Mouse (Mus musculus) heart, embryonic 14.5 days (tissue): ENCODE data around the gene Nell2. TPM values are rescaled to one million over a fixed set of nuclear protein-coding genes. Genes with fewer than 3 reads are reported as not detected.

ENCODE experiments used
- ATAC-seq: fragments of 200-750 bp; cut with Nextera tagmentation; 2 replicates; pipeline ENCODE4 v1.8.0; 2017; ENCODE audit warnings: low read depth, moderate TSS enrichment; ENCODE audit not compliant: insufficient number of reproducible peaks, insufficient read depth, low FRiP score
- H3K27ac ChIP-seq, 2 experiments: fragments of 200-500 bp in 1 of 2; fragments of 300-500 bp in 1 of 2; sonication (generic) in 1 of 2; replicated peaks in 1 of 2; 2 replicates each; pipeline ENCODE4 v1.5.1; 2012 to 2014; ENCODE audit warnings: low read depth in 2 of 2, low read length in 2 of 2, control low read depth in 1 of 2, mild to moderate bottlenecking in 1 of 2, mixed read lengths in 1 of 2; ENCODE audit not compliant: control insufficient read depth in 1 of 2, insufficient read depth in 1 of 2
- H3K27me3 ChIP-seq: fragments of 300-500 bp; sonication (generic); 2 replicates; pipeline ENCODE4 v1.6.1; 2014; ENCODE audit warnings: mild to moderate bottlenecking, low read length, control low read depth; ENCODE audit not compliant: control insufficient read depth, insufficient read depth
- H3K36me3 ChIP-seq: fragments of 300-500 bp; sonication (generic); 2 replicates; pipeline ENCODE4 v1.6.1; 2014; ENCODE audit warnings: mild to moderate bottlenecking, control low read depth, low read length, mixed read lengths; ENCODE audit not compliant: control insufficient read depth, insufficient read depth
- H3K4me1 ChIP-seq, 2 experiments: fragments of 200-500 bp in 1 of 2; fragments of 300-500 bp in 1 of 2; sonication (generic) in 1 of 2; 2 replicates each; pipeline ENCODE4 v1.6.1; 2012 to 2014; ENCODE audit warnings: low read length in 2 of 2, control low read depth in 1 of 2, mixed read lengths in 1 of 2; ENCODE audit not compliant: control insufficient read depth in 2 of 2, insufficient read depth in 2 of 2
- H3K4me2 ChIP-seq: fragments of 300-500 bp; sonication (generic); 2 replicates; pipeline ENCODE4 v1.6.1; 2014; ENCODE audit warnings: mild to moderate bottlenecking, low read length
- H3K4me3 ChIP-seq, 2 experiments: fragments of 200-500 bp in 1 of 2; fragments of 300-500 bp in 1 of 2; sonication (generic) in 1 of 2; 2 replicates each; pipeline ENCODE4 v1.5.1; 2012 to 2014; ENCODE audit warnings: low read length in 2 of 2, mild to moderate bottlenecking in 2 of 2, control low read depth in 1 of 2, low read depth in 1 of 2, moderate library complexity in 1 of 2; ENCODE audit not compliant: control insufficient read depth in 1 of 2, insufficient read depth in 1 of 2
- H3K9ac ChIP-seq: fragments of 300-500 bp; sonication (generic); 2 replicates; pipeline ENCODE4 v1.6.1; 2014; ENCODE audit warnings: mild to moderate bottlenecking, low read length
- H3K9me3 ChIP-seq: fragments of 300-500 bp; sonication (generic); 2 replicates; pipeline ENCODE4 v1.6.1; 2016; ENCODE audit warnings: low read length, control low read depth; ENCODE audit not compliant: control insufficient read depth
- WGBS: fragments of 180-500 bp; shearing (Covaris S2); extraction: QIAGEN DNeasy Blood & Tissue Kit; methylation state at CpG from one replicate; pipeline ENCODE4 v1.1.7; 2014; 5-methylcytosine and 5-hydroxymethylcytosine counted together
- polyA plus RNA-seq: library from polyadenylated mRNA; unstranded; fragments of >200 nt; fragmentation: Nextera tagmentation; extraction: Ambion mirVana; gene quantifications from 2 replicates; pipeline ENCODE4 v1.2.1, GENCODE M21; 2014

The Nell2 gene
- polyA plus RNA-seq, 1 experiment from 2014 or later, result 2.0 TPM

DNA sequence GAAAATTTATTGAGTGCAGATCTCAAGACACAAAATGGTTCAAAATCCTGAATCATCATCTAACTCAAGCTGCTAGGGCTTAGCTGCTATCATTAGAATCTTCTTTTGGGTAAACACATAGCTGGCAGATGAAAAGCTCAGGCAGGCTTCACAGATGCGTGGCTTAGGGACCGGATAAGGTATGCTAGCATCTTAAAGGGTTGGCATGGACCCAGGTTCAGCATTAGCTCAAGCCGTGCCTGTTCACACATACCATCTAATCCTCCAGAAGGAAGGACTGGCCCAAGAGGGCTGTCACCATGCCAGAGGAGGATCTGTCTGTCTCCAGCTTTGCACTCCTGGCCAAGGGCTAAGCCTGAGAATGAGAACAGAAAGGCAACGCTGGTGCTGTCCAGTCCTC is 8.4 kb upstream of the Nell2 start:
- no peaks in the 10 kb centered on the region for H3K27me3 ChIP-seq

DNA sequence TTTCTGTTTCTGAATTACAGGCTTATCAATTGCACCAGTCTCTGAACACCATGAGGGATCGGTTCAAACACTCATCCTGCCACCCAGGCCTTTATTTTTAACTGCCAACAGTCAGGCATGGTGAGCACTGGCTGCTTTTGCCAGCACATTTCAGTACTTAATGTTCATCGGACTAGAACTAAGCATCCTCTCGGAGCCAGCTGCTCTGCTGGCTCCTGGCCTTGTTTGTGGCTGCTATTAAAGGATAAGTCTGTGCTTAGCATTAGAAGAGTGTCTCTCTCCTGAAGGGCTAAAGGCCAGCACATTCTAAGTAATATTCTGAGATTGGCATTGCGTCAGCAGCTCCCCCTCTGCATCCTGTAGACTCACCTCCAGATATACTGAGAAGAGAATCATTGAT is 7.9 kb upstream of the Nell2 start:
- H3K9ac ChIP-seq, result no peak overlapping the region
- 80% methylated on average over 4 of the region's 4 CpGs for WGBS
- no peaks in the 10 kb centered on the region for H3K27me3 ChIP-seq
- no peak overlapping the region for H3K4me2 ChIP-seq
- no peak for ATAC-seq
- 0 out of 2 replicates have a peak, but pooled peaks cover 5% of the 10 kb centered on the region for H3K9me3 ChIP-seq
- no peak overlapping the region for H3K27ac ChIP-seq
- H3K4me1 ChIP-seq, result no peaks in the 10 kb centered on the region
- no peaks in the 10 kb centered on the region for H3K36me3 ChIP-seq
- no peak overlapping the region for H3K4me3 ChIP-seq

More for the DNA sequence above, 8.4 kb upstream of the Nell2 start:
- no peak for ATAC-seq
- WGBS, result 59% methylated on average over 4 of the region's 4 CpGs
- H3K4me1 ChIP-seq, result no peaks in the 10 kb centered on the region
- 0 out of 2 replicates have a peak, but pooled peaks cover 5% of the 10 kb centered on the region for H3K9me3 ChIP-seq
- H3K36me3 ChIP-seq, result no peaks in the 10 kb centered on the region
- no peak overlapping the region for H3K4me2 ChIP-seq
- H3K4me3 ChIP-seq, result no peak overlapping the region
- H3K27ac ChIP-seq, result no peak overlapping the region
- no peak overlapping the region for H3K9ac ChIP-seq

DNA sequence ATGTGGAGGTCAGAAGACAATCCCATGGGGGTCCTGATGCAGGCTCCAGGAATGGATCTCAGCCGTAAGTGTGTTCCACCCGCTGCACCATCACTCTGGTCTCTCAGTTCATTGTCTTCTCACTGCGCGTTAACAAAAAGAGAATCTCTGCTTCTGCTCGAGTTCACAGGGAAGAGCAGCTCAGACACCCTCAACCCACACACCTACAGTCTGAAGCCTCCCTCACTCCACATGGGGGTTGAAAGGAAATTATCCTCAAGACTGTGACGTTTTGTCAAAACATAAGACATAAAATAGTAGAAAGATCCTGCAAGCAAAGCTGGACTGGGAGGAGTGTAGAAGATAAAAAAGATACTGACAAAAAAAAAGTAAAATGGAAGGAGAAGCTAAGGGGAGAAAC is 6.3 kb upstream of the Nell2 start:
- Histone ChIP-seq H3K4me2 (no peak overlapping the region), H3K9ac (no peak overlapping the region), H3K27ac (no peak overlapping the region), H3K4me1 (no peaks in the 10 kb centered on the region), H3K27me3 (no peaks in the 10 kb centered on the region; the same call in 1 of the 2 replicates), H3K9me3 (0 out of 2 replicates have a peak, but pooled peaks cover 4% of the 10 kb centered on the region), H3K36me3 (no peaks in the 10 kb centered on the region), H3K4me3 (no peak overlapping the region)
- ATAC-seq, result no peak
- 71% methylated on average over 6 of the region's 6 CpGs for WGBS

DNA sequence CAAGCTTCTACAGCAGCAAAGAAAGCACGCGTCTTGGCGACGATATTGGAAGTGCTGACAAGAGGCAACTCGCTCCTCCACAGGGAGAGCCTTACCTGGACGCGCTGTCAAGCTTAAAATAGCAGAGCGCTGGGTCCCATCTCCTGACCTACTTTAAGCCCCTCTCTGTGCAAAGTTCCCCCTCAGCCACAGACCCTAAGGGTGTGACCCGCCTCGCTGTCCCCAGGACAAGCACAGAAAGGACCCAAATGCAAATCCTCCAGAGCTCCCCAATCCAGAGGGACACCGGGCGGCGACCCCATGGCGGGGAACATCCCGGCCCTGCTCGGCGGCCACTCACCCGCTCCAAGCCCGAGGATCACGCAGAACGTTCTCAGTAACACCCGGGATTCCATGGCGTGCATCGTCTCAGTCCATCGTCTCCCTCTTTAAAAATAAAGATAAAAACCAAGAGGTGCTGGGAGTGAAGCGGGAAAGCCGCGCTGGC is 855 bp downstream of the Nell2 start:
- Histone ChIP-seq H3K9me3 (no peaks in the 10 kb centered on the region), H3K4me3 (peak overlapping the region; percentile 41 to 50), H3K27me3 (peaks cover 57% of the 10 kb centered on the region), H3K9ac (no peak overlapping the region), H3K36me3 (no peaks in the 10 kb centered on the region), H3K4me1 (peaks cover 4 to 8% of the 10 kb centered on the region in 2 experiments; a peak in 3 of 4 replicates), H3K27ac (no peak overlapping the region), H3K4me2 (peak overlapping the region; percentile 86)
- no peak for ATAC-seq
- under 1% methylated on average over 28 of the region's 28 CpGs for WGBS

DNA sequence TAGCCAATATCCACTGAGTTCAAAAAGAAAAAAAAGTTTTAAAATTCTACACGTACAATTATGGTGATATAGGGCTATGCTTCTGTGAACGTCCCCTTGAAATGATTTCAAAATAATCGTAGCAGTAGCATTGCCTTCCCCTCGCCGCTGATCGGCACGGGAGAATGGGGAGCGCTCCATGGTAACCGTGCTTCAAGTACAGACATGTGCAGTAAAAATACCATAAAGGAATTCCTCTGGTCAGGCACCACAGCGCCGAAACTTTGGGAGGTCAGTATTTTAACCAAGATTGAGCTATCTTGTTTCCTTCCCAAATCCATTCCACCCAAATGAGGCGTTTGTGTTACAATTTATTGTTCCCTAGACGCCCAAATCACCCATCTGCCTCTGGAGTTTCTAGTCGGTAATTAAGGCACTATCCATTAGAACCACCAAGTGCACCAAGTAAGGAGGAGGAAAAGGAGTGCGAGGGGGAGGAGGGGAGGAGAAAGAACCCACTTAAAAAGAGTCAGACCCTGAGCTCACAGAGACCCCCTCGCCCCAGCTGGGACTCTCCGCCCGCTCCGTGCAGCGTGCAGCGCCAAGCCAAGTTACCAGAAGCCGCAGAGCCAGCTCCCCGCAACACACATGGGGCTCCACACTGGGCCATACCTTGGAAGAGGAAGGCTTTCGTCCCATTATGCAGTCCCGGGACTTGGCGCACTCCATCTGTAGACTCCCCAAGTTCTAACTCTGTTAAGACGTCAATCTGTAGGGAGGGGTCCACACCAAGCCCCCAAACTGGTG is 1.5 kb downstream of the Nell2 start:
- no peak overlapping the region for H3K9ac ChIP-seq
- H3K4me3 ChIP-seq, result peak overlapping the region in 1 of 2 experiments; percentile 41; a peak in 2 of 4 replicates
- peak overlapping the region; percentile 86 for H3K4me2 ChIP-seq
- H3K27ac ChIP-seq, result no peak overlapping the region
- peaks cover 4 to 8% of the 10 kb centered on the region in 2 experiments; a peak in 3 of 4 replicates for H3K4me1 ChIP-seq
- H3K27me3 ChIP-seq, result peaks cover 57% of the 10 kb centered on the region
- WGBS, result 6% methylated on average over 27 of the region's 27 CpGs
- ATAC-seq, result no peak
- H3K9me3 ChIP-seq, result no peaks in the 10 kb centered on the region
- no peaks in the 10 kb centered on the region for H3K36me3 ChIP-seq

DNA sequence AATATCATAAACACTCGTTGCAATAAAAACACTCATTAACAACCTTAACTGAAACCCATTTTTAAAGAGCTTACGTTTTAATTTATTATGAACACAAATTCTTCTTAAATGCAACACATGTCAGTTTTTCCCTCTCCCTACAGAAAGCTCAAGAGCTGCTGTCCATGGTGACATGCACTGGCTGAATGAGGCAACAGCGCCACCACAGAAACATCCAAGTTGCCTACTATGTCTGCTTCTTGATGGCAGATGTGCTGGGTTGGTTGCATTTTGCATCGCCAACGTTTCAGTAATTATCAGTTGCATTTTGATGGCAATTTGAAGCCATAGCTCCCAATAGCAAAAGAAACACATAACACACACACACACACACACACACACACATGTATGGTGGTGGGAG is 2.4 kb downstream of the Nell2 start:
- Histone ChIP-seq H3K9me3 (no peaks in the 10 kb centered on the region), H3K4me1 (peaks cover 4 to 8% of the 10 kb centered on the region in 2 experiments; a peak in 3 of 4 replicates), H3K9ac (no peak overlapping the region), H3K4me3 (no peak overlapping the region), H3K4me2 (no peak overlapping the region), H3K27me3 (peaks cover 57% of the 10 kb centered on the region), H3K27ac (no peak overlapping the region), H3K36me3 (no peaks in the 10 kb centered on the region)
- WGBS, result 7% methylated on average over 5 of the region's 5 CpGs
- no peak for ATAC-seq

DNA sequence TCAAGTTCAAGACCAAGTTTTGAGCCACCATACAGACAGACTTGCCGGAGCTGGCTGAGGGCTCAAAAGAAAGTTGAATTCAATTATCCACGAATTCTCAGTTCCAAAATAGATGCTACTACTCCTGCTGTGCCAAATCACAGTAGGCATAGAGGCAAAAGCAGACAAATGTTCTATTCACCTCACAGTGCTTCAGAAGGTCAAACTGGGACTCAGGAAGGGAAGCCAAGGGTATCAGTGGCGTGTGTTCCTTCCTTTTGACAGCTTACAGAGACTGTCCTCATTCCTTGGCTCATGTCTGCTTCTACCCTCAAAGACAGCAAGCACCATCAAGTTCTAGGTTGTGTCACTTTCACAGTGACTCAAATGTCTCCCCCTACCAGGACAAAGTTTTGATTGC is 10.2 kb downstream of the Nell2 start:
- no peaks in the 10 kb centered on the region for H3K36me3 ChIP-seq
- no peaks in the 10 kb centered on the region for H3K4me1 ChIP-seq
- 56% methylated on average over 3 of the region's 3 CpGs for WGBS
- H3K27ac ChIP-seq, result no peak overlapping the region
- no peak overlapping the region for H3K4me2 ChIP-seq
- H3K4me3 ChIP-seq, result no peak overlapping the region
- H3K27me3 ChIP-seq, result no peaks in the 10 kb centered on the region; the same call in 1 of the 2 replicates
- H3K9me3 ChIP-seq, result no peaks in the 10 kb centered on the region
- no peak for ATAC-seq
- no peak overlapping the region for H3K9ac ChIP-seq
